Mouse (Mus musculus) liver, embryonic 13.5 days (tissue): ENCODE results near the gene Unk. TPM values are rescaled to one million over a fixed set of nuclear protein-coding genes. Genes with fewer than 3 reads are reported as not detected.
A peak's percentile ranks its signal among the peaks of the same experiment; 100 is the strongest.
"Not testable (repeated sequence)": the region's sequence is repeated elsewhere in the genome, so short reads cannot be mapped to it uniquely, and the experiment has no call there.

Experiments used
- ATAC-seq: fragments of 200-750 bp; cut with Nextera tagmentation; 2 replicates; pipeline ENCODE4 v1.8.0; 2017; ENCODE audit warnings: low read depth, mild to moderate bottlenecking, moderate number of reproducible peaks, moderate library complexity
- DNase-seq: peaks from one replicate; pipeline ENCODE4 v3.0.0; 2022
- H3K27ac ChIP-seq: fragments of 300-500 bp; sonication (generic); 2 replicates; pipeline ENCODE4 v1.5.1; 2015; ENCODE audit warnings: moderate library complexity, mild to moderate bottlenecking, inconsistent platforms
- H3K27me3 ChIP-seq: fragments of 300-500 bp; sonication (generic); 2 replicates; pipeline ENCODE4 v1.6.1; 2015; ENCODE audit warnings: mild to moderate bottlenecking, inconsistent platforms
- H3K36me3 ChIP-seq: fragments of 300-500 bp; sonication (generic); 2 replicates; pipeline ENCODE4 v1.6.1; 2015; ENCODE audit warnings: mild to moderate bottlenecking, inconsistent platforms
- H3K4me1 ChIP-seq: fragments of 300-500 bp; sonication (generic); replicated peaks from 2 replicates; pipeline ENCODE4 v1.6.1; 2015; ENCODE audit warnings: inconsistent platforms
- H3K4me2 ChIP-seq: fragments of 300-500 bp; sonication (generic); 2 replicates; pipeline ENCODE4 v1.6.1; 2015; ENCODE audit warnings: inconsistent platforms, mild to moderate bottlenecking, moderate library complexity
- H3K4me3 ChIP-seq: fragments of 300-500 bp; sonication (generic); replicated peaks from 2 replicates; pipeline ENCODE4 v1.5.1; 2015; ENCODE audit warnings: mild to moderate bottlenecking, inconsistent platforms
- H3K9ac ChIP-seq: fragments of 300-500 bp; sonication (generic); 2 replicates; pipeline ENCODE4 v1.6.1; 2015; ENCODE audit warnings: mild to moderate bottlenecking, inconsistent platforms
- H3K9me3 ChIP-seq: fragments of 300-500 bp; sonication (generic); replicated peaks from 2 replicates; pipeline ENCODE4 v1.6.1; 2016; ENCODE audit warnings: inconsistent platforms
- WGBS: fragments of 180-500 bp; shearing (Covaris S2); methylation state at CpG from one replicate; pipeline ENCODE4 v1.1.7; 2015; ENCODE audit not compliant: insufficient replicate concordance; 5-methylcytosine and 5-hydroxymethylcytosine counted together
- polyA plus RNA-seq: library from polyadenylated mRNA; unstranded; fragments of >200 nt; fragmentation: Nextera tagmentation; extraction: Ambion mirVana; gene quantifications from 2 replicates; pipeline ENCODE4 v1.2.1, GENCODE M21; 2015

The Unk gene
- polyA plus RNA-seq, 1 experiment from 2014 or later: 9.8 TPM

DNA sequence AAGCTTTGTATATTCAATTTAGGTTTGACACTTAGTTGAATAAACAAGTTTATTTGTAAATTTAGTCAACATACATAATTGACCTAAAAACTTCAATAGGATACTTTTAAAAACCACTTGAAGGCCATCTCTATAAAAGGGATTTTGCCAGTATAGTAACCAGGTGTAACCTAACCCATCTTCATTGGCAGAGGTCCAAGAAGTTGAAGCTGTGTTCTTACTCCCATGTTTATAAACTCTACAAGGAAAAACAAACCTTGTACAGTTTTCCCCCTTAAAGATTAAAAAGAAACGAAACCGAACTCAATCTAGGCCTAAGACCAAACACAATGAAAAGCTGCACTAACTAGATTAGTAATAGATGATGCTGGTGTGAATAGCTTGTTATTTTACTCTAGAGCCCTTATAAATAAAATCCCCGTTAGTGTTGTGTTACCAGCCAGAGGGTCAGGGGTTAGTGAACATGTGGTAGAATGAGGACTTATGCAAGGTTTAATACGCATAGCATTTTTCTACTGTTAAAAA is 7.8 kb upstream of the Unk start:
- Histone ChIP-seq H3K9ac (peak overlapping the region; percentile 61), H3K36me3 (peaks cover 21% of the 10 kb centered on the region), H3K4me1 (peaks cover 12% of the 10 kb centered on the region), H3K9me3 (no peaks in the 10 kb centered on the region), H3K27me3 (no peaks in the 10 kb centered on the region), H3K4me2 (peak overlapping the region; percentile 77), H3K27ac (no peak overlapping the region), H3K4me3 (peak overlapping the region; percentile 100)
- 76% methylated on average over 4 of the region's 4 CpGs for WGBS
- no peak for DNase-seq
- no peak for ATAC-seq

DNA sequence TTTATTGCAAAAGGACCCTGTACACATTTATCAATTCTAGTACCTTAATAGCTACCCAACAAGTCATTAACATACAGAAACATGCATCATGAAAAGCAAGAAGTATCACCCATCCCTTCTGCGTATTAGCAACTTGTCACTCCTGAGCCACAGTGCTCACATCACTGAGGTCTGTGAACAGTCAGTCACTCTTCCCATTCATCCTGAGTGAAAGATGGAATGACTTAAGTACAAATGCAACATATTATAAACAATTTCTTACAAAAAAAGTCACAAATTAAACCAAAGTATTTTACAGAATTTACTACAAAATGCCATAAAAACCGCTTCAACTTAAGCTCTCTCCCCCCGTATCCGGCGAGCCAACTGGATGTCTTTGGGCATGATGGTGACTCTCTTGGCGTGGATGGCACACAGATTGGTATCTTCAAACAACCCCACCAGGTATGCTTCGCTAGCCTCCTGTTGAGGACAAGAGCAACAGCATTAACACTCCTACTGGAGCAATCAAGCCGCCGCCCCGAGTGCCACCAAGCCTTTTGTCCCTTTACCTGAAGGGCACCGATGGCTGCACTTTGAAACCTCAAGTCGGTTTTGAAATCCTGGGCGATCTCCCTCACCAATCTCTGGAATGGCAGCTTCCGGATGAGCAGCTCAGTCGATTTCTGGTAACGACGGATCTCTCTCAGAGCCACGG is 6.9 kb upstream of the Unk start:
- not testable (repeated sequence) for H3K9me3 ChIP-seq, H3K27me3 ChIP-seq, DNase-seq, ATAC-seq
- Histone ChIP-seq H3K4me2 (peak overlapping the region; percentile 77), H3K4me1 (peaks cover 12% of the 10 kb centered on the region), H3K27ac (peak overlapping the region; percentile 100), H3K36me3 (peaks cover 21% of the 10 kb centered on the region), H3K4me3 (peak overlapping the region; percentile 100), H3K9ac (peak overlapping the region; percentile 100)
- 5% methylated on average over 18 of the region's 18 CpGs for WGBS

DNA sequence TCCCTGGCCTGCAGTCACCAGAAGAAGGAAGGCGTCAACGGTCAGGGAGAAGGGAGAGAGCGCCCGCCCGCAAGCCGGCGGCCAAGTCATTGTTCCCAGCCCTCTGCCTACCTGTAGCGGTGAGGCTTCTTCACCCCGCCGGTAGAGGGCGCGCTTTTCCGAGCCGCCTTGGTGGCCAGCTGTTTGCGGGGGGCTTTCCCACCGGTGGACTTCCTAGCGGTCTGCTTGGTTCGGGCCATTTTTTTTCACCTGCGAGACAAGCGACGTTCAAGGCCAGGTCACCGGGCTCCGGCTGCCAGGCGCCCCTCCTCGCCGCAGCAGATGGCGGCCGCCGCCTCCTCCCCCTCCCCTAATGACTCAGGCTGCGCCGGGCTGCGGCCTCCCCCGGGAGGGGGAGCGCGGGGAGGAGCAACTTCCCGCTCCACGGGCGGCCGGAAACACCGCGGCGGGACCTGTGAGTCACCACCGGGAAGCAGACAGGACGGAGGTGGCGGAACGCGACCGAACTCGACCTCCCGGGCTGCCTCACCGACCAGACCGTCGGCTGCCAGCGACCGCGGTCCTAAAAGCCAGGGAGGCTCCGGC is 6.3 kb upstream of the Unk start:
- Histone ChIP-seq H3K27me3 (no peaks in the 10 kb centered on the region), H3K9ac (peak overlapping the region; percentile 100), H3K9me3 (no peaks in the 10 kb centered on the region), H3K27ac (peak overlapping the region; percentile 100), H3K4me3 (peak overlapping the region; percentile 100), H3K36me3 (peaks cover 21% of the 10 kb centered on the region), H3K4me2 (peak overlapping the region; percentile 77), H3K4me1 (peaks cover 17% of the 10 kb centered on the region)
- under 1% methylated on average over 57 of the region's 57 CpGs for WGBS
- DNase-seq (peak; percentile 75), ATAC-seq (peak; percentile 61)

DNA sequence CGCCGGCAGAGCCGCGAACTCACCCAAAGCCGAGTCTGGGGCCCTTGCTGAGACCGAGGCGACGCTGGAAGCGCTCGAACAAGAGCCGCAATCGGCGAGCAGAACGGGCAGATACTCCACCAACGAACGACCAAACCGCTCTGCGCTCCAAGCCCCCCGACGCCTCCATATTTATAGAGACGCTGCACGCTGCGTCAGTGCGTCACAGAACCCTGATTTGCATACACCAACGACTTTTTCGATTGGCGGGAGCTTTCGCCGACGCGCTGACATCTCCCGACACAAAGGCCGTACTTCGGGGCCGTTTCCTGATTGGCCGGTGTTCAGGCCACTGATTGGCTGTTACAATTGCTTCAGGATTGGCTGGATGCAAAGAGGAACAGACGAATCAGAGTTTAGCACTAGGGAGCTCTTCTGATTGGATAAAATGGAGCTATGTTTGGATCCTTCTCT is 5.7 kb upstream of the Unk start:
- ATAC-seq (peak; percentile 93), DNase-seq (peak; percentile 96)
- Histone ChIP-seq H3K9ac (peak overlapping the region; percentile 100), H3K27me3 (no peaks in the 10 kb centered on the region), H3K4me1 (peaks cover 22% of the 10 kb centered on the region), H3K27ac (peak overlapping the region; percentile 100), H3K9me3 (no peaks in the 10 kb centered on the region), H3K4me2 (peak overlapping the region; percentile 77), H3K4me3 (peak overlapping the region; percentile 100), H3K36me3 (peaks cover 21% of the 10 kb centered on the region)
- WGBS: under 1% methylated on average over 37 of the region's 37 CpGs

DNA sequence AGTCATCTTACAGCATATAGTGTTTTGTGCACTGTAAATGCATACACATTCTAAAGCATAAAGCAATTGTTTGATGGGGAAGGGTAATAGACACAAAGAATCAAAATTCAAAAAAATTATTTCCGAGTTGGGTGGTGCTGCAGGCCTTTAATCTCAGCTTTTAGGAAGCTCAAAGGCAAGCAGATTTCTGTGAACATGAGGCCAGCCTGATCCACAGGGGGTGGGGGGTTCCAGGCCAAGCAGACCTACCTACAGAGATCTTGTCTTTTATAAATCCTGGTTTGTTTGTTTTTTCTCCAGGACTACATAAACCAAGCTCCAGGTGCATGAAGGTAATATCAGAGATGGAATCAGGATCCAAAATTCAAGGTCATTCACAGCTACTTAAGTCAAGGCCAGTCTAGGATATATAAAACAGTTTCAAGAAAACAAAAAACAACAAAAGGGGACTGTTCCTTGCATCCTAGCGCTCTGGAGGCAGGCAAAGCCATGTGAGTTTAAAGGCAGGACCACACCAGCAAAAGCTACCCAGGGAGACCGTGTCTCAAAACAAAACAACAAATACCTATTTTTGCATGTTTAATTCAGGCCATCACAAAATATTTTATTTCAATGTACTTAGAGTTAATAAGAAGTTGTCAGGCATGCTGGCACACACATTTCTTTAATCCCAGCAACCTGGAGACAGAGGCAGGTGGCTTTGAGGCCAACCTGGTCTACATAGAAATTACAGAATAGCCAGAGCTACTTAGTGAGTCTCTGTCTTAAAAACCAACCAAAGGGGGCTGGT is 4.9 kb upstream of the Unk start:
- Histone ChIP-seq H3K9me3 (no peaks in the 10 kb centered on the region), H3K27me3 (no peaks in the 10 kb centered on the region), H3K9ac (no peak overlapping the region), H3K4me1 (peaks cover 27% of the 10 kb centered on the region), H3K27ac (peak overlapping the region; percentile 72), H3K36me3 (peaks cover 21% of the 10 kb centered on the region), H3K4me3 (no peak overlapping the region), H3K4me2 (no peak overlapping the region)
- WGBS: 86% methylated on average over 3 of the region's 3 CpGs
- DNase-seq: no peak
- no peak for ATAC-seq

DNA sequence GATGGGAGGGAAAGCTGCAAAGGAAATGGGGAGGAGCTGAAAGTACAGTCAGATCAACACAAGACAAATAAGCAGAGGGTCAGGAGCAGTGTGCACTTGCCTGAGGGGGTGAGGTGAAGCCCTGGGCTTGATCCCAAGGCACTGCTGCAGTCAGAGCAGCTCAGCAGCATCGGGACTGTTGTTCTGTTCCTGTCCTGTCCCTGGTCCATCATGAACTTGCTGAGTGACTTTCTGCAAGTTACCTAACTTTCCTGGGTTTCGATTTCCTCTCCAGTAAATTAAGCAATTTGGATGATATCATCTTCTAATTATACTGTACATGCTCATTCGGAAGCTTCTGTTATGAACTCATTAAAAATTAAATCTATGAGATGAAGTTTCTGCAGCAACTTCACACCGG is 2.4 kb upstream of the Unk start, which contains the start of gene H3f3b:
H3f3b (minus strand) TSS at position 207 of the 400 bp plus-strand sequence.
- WGBS: 75% methylated on average over 4 of the region's 4 CpGs
- H3K9ac ChIP-seq: 0 out of 2 replicates have a peak within 1 kb of the TSS, but pooled peaks have one; percentile 33

DNA sequence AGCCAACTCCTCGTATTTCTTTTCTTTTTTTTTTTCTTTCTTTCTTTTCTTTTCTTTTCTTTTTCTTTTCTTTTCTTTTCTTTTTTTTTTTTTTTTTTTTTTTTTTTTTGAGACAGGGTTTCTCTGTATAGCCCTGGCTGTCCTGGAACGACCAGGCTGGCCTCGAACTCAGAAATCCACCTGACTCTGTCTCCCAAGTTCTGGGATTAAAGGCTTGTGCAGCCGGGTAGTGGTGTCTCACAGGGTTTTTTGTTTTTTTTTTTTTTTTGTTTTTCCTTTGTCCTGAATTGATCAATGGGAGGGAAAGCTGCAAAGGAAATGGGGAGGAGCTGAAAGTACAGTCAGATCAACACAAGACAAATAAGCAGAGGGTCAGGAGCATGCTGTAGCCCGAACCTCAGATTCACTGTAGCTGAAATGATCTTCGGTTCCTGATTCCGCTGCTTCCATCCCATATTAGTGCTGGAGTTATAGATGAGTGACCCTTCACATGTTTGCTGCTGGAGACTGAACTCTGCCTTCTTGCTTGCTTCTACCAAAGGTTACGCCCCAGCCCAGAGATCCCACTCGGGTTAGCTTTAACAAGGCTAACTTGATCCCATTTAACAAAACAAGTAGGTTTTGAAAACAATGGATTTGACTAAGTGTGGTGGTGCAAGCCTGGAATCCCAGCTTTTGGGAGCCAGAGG is 1.8 kb upstream of the Unk start:
- Histone ChIP-seq H3K4me1 (peaks cover 45% of the 10 kb centered on the region), H3K4me3 (no peak overlapping the region), H3K9ac (0 out of 2 replicates have a peak overlapping the region, but pooled peaks have one; percentile 33), H3K27me3 (no peaks in the 10 kb centered on the region), H3K27ac (0 out of 2 replicates have a peak overlapping the region, but pooled peaks have one; percentile 79), H3K9me3 (no peaks in the 10 kb centered on the region), H3K4me2 (no peak overlapping the region), H3K36me3 (peaks cover 10% of the 10 kb centered on the region)
- DNase-seq: no peak
- ATAC-seq: no peak
- WGBS: 75% methylated on average over 9 of the region's 9 CpGs

More for the DNA sequence above, 2.4 kb upstream of the Unk start, which contains the start of gene H3f3b:
- Histone ChIP-seq H3K27me3 (no peaks in the 10 kb centered on the region), H3K4me2 (no peak within 1 kb of the TSS), H3K36me3 (peaks cover 12% of the 10 kb centered on the region), H3K4me1 (peaks cover 39% of the 10 kb centered on the region), H3K9me3 (no peaks in the 10 kb centered on the region), H3K4me3 (no peak within 1 kb of the TSS), H3K27ac (peak within 1 kb of the TSS; percentile 79; the same call in 1 of the 2 replicates)
- DNase-seq: no peak
- ATAC-seq: no peak

DNA sequence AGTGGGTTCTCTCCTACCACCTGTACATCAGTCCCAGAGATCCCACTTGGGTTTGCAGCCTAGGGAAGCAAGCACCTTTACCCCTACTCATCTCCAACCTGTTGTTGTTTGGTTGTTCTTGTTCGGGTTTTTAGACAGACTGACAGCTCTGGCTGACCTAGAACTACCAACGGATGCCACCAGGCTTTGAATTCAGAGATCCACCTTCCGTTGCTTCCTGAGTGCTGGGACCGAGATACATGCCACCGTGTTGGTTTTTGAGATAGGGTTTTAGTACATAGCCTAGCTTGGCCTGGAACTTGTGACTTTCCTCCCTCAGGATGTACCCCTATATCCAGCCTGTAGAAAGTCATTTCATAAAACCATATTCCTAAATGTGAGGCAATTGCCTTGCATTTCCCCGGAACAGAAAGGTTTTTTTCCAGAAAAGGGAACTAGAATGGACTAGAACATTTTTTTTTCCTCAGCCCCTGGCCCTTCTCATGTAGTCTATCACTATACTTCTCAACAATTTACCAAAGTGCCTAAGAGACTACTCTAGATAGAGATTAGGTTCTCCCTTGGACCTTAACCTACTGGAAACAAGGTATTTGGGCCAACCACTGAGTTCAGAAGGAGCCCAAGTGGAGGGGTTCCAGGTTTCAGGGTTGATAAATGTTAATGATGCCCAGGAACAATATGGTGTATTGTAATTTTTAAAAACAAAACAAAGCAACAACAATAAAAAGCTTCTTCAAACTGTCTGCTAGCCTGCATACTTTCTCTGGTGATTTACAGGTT is 846 bp upstream of the Unk start:
- peak overlapping the region; percentile 79 for H3K27ac ChIP-seq
- DNase-seq: no peak
- ATAC-seq: no peak
- WGBS: 57% methylated on average over 6 of the region's 6 CpGs
- peaks cover 15% of the 10 kb centered on the region; the same call in 1 of the 2 replicates for H3K36me3 ChIP-seq
- peak overlapping the region; percentile 71 for H3K4me2 ChIP-seq
- H3K4me3 ChIP-seq: peak overlapping the region; percentile 85
- peaks cover 49% of the 10 kb centered on the region for H3K4me1 ChIP-seq
- H3K9ac ChIP-seq: peak overlapping the region; percentile 96
- H3K27me3 ChIP-seq: no peaks in the 10 kb centered on the region
- H3K9me3 ChIP-seq: no peaks in the 10 kb centered on the region

DNA sequence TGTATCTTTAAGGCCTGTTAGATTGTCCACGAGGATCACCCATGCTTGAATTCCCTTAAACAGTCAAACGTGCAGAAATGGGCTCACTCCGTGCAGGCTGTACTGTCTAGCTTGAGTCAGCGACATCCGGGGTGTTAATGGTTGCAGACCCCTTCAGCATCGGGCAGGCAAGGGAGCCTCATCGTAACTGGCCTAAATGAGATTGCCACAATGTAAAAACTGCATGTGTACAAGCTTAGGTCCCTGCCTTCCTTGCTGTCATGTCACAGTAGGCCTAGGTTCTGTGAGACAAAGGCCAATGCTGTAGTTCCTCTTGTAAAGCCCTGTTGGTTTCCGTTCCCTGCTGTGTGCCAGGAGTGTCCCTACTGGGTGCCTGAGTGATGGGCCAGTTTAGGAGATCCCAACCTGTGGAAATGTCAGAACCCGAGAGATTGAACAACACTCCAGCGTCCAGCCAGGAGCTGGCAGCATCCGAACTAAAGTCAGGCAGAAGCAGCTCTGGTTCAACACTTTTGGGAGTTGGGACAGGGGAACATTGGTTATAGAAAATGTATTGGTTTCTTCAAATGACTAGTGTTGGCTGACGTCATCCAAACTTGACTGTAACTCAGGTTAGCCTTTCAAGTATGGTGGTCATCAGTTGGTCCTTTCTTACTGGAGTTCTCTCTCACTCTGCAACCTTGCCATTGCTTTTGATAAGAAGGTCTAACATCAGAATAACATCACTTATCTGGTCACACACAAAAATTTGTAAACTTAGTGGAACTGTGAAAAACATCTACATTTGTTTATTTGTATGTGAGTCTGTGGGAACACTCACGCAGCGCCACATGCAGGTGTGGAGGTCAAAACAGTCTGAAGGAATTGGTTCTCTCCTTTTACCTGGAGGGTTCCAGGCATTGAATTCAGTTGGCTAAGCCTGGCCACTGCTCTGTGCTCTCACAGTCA is 1.1 kb downstream of the Unk start:
- 21% methylated on average over 14 of the region's 14 CpGs for WGBS
- peaks cover 23% of the 10 kb centered on the region; the same call in 1 of the 2 replicates for H3K36me3 ChIP-seq
- peak overlapping the region; percentile 85 for H3K4me3 ChIP-seq
- peak overlapping the region; percentile 98 for H3K27ac ChIP-seq
- ATAC-seq (peak; percentile 16), DNase-seq (peak; percentile 47)
- peaks cover 44% of the 10 kb centered on the region for H3K4me1 ChIP-seq
- H3K9me3 ChIP-seq: no peaks in the 10 kb centered on the region
- peak overlapping the region; percentile 96 for H3K9ac ChIP-seq
- peak overlapping the region; percentile 94 for H3K4me2 ChIP-seq
- no peaks in the 10 kb centered on the region for H3K27me3 ChIP-seq
